ENCODE assay signal across 25 mouse cellular contexts in the genomic region with DNA sequence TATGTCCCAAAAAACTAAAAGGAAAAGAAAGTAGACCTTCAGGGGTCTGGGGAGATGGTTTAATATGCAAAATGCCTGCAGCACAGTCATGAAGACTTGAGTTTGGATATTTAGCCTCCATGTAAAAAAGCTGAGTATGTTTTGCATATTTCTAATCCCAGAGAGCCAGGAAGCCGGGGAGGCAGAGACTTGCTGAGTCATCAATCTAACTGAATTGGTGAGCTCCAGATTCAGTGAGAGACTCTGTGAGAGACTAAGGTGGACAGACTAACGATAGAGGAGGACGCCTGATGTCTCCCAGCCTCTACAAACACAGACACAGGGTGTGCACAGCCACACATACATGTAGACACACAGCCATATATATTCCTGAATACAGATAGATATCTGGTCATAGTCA.
"Had no signal": no experiment of that assay in that cellular context is flagged by ENCODE, and none has a peak within 500 bp of the region (broad histone marks: within the 10 kb centered on the region; RNA-seq: fewer than 3 reads in every experiment).

No protein-coding gene starts in this region.

- H3K4me3 ChIP-seq: heart, adult 2 months; heart, embryonic 10.5 days; heart, embryonic 12.5 days; hindbrain, embryonic 10.5 days; hindbrain, embryonic 12.5 days; hindbrain, embryonic 15.5 days; kidney, embryonic 15.5 days; limb, embryonic 13.5 days; limb, embryonic 15.5 days; liver, embryonic 12.5 days had no signal

- ATAC-seq: hindbrain, postnatal 0 days; intestine, embryonic 16.5 days; liver, embryonic 12.5 days had no signal

- H3K9ac ChIP-seq: heart, embryonic 12.5 days; hindbrain, embryonic 12.5 days; hindbrain, embryonic 15.5 days; kidney, embryonic 15.5 days; limb, embryonic 13.5 days; limb, embryonic 15.5 days; liver, embryonic 12.5 days; liver, embryonic 14.5 days had no signal

- H3K36me3 ChIP-seq: hindbrain, embryonic 10.5 days; hindbrain, embryonic 12.5 days; hindbrain, embryonic 15.5 days; kidney, embryonic 15.5 days; limb, embryonic 13.5 days; limb, embryonic 15.5 days; liver, embryonic 12.5 days had no signal

- H3K4me1 ChIP-seq: heart, embryonic 10.5 days; heart, embryonic 12.5 days; hindbrain, embryonic 10.5 days; hindbrain, embryonic 12.5 days; hindbrain, embryonic 15.5 days; kidney, embryonic 15.5 days; limb, embryonic 13.5 days; limb, embryonic 15.5 days had no signal

- DNase-seq: gastrocnemius, postnatal 10 days; gastrocnemius, postnatal 25 days; heart, adult 2 months; heart, postnatal 10 days; heart, postnatal 4 days; kidney, adult 11 months; kidney, adult 2 months; kidney, adult 9 months; kidney, postnatal 14 days; kidney, postnatal 36 days; left cerebral cortex, postnatal 4 days; lung, adult 18-20 months had no signal

- H3K27ac ChIP-seq: heart, adult 2 months; heart, embryonic 10.5 days; hindbrain, embryonic 10.5 days; hindbrain, embryonic 12.5 days; hindbrain, embryonic 15.5 days; hindbrain, postnatal 0 days; kidney, embryonic 15.5 days; kidney, postnatal 0 days; limb, embryonic 13.5 days; limb, embryonic 15.5 days; liver, embryonic 12.5 days; liver, embryonic 14.5 days had no signal

- H3K27me3 ChIP-seq: heart, embryonic 12.5 days; hindbrain, embryonic 12.5 days; hindbrain, embryonic 15.5 days; kidney, embryonic 15.5 days; limb, embryonic 13.5 days; limb, embryonic 15.5 days; liver, embryonic 12.5 days had no signal

- H3K9me3 ChIP-seq: heart, embryonic 10.5 days; heart, embryonic 12.5 days; hindbrain, embryonic 10.5 days; hindbrain, embryonic 12.5 days; hindbrain, embryonic 15.5 days; kidney, embryonic 15.5 days; limb, embryonic 13.5 days; limb, embryonic 15.5 days; liver, embryonic 12.5 days had no signal
